Mouse (Mus musculus) urinary bladder, postnatal 10 days (tissue): ENCODE data around the gene Zfp937.
"Not testable (repeated sequence)": the region's sequence is repeated elsewhere in the genome, so short reads cannot be mapped to it uniquely, and the experiment has no call there.

Source experiments
- DNase-seq: peaks from one replicate; pipeline ENCODE4 v3.0.0; 2022; ENCODE audit warnings: low spot score

Zfp937 gene

DNA sequence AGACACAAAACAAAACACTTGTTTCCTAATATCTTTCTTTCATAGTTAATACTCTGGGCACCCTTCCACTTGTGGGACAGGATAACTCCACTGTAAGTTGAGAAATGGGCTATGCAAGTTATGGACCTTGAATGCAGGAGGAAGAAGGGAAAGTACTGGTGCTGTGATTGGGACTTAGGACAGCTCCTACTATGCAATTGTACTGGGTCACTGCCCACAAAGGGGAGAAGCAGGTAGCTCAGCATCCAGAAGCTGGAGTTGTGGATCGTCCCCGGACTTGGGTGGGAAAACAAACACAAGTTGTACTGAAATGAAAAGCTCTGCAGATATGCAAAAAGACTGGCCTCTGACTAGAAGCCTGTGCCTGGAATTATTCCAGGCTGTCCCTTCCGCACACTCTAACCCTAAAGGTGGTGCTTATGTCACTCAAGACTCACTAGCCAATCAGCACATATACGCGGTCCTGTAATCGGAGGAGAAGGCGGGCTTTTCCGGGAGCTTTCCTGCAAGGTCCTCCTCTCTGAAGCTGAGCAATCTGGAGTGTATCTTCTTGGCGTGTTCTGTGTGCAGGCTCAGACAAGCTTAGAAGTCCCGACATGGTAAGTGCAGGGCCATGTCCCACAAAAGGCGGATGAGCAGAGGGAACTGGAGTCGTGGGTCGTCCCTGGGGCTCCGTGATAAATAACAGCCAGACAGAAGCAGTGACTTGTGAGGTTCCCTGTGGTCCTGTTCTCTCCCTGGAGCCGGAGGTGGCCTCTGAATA is at the start of gene Zfp937:
Zfp937 (plus strand) TSS at position 474 of the 763 bp plus-strand sequence.
- DNase-seq, result peak; percentile 33

DNA sequence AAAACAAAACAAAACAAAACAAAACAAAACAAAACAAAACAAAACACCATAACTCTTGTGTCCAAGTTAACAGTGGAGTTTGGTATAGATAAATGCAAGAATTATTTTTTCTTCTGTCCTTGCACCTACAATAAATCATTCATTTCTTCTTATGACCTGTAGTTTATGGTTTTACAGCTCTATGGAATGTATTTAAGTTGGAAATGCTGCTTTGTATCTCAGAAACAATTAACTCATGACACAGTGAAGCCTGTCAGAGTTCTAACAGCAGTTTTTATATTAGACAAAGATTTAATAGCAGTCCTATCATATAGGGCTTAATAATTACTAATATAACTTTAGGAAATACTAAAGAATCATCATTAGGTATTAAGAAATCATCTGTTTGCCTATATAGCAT is 44.0 kb upstream of the Zfp937 start:
- DNase-seq, result no peak

DNA sequence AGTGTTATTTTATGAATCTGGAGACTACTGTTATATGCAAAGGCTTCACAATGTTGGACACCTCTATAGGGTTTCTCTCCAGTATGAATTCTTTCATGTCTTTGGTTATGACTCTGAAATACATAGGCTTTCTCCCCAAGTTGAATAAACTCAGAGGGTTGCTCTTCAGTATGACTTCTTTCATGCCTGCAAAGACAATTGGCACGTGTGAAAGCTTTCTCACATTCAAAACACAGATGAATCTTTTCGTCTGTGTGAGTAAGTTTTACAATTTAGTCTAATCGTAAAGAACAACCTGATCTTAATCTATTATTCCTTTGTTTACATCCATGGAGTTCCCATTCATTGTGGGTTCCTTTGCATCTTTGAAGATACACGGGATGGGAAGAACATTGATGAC is 38.3 kb upstream of the Zfp937 start, which contains the start of gene Gm10770:
Gm10770 (minus strand) TSS at position 101 of the 400 bp plus-strand sequence.
- not testable (repeated sequence) for DNase-seq

DNA sequence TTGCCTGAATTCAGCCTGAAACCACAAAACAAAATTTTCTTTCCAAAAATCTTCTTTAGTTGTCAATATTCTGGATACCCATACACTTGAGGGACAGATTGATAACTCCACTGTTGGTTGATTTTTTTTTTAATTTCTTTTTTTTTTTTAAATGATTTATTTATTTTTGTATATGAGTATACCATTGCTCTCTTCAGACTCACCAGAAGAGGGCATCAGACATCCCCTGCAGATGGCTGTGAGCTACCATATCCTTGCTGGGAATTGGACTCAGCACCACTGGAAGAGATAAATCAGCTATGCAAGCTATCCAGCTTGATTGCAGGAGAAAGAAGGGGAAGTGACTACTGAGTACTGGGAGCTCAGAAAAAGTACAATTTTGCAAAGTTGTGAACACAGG is 36.8 kb upstream of the Zfp937 start:
- not testable (repeated sequence) for DNase-seq

DNA sequence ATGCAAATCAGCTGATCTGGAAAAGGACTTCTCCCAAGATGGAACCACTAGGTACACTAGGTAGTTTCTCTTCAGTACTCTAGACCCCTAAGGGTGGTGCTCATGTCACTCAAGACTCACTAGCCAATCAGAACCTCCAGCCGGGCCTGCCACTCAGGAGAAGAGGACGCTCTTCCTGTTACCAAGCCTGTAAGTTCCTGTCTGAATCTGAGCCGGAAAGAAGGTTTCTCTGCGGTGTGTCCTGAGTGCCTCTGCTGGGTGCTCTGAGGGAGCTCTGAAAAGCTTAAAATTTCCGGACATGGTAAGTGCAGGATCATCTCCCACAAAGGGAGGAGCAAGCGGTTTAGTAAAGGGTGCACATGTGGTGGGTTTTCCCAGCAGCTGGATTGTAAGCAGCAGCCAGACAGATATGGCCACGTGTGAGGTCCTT is 36.3 kb upstream of the Zfp937 start, which contains the start of gene Gm14139:
Gm14139 (plus strand) TSS at position 186 of the 430 bp plus-strand sequence.
- DNase-seq, result not testable (repeated sequence)

DNA sequence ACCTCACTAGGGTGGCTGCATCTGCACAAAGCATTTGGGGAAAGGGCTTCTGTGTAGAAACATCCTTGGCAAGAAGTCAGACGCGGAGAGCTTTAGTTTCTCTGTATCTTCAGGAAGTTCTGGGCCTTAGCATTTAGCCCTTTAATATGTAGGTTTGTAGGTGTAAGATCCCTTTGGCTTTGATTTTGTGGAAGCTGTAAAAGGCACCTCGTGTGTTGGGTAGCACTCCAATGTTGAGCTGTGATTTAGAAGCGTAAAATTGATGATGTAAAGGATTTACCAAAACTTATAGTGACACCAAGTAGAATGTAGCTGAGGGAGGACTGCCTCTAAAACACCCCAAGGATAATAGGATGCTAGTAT is 471 bp downstream of the Zfp937 start:
- not testable (repeated sequence) for DNase-seq

DNA sequence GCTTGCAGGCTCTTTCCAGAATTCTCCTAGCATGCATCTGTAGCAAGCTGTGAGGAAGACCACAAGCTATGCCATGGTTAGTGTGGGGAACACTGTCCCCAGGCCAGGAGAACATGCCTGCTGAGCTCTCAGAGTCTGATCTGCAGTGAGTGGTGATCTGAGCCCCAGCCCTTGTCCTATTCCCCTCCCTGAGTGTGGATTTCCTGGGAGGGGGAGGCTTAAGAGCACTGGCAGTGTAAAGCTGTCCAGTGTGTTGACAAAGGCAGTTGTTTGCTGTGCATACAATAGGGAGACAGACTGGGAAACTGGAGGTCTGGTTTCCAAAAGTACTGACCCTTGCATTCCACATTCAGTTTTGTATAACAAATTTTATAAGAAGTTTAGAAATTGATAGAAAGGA is 5.4 kb downstream of the Zfp937 start:
- not testable (repeated sequence) for DNase-seq

DNA sequence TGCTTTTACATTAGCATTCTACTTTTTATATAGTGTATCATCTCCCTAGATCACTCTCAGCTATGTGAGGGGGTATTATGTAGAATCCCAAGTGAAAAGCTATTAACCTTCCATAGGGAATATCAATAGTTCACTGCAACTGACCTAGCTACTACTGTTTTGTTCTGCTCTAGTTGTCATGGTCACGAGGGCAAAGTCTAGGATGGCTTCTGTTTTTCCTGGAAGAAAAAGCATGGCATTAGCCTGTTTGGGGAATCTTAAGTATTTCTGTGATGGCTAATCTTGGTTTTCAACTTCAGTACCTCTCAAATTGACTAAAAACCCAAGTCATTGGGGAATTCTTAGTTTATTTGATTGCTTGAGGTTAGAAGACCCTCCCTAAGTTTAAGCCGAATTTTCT is 25.3 kb downstream of the Zfp937 start:
- no peak for DNase-seq

DNA sequence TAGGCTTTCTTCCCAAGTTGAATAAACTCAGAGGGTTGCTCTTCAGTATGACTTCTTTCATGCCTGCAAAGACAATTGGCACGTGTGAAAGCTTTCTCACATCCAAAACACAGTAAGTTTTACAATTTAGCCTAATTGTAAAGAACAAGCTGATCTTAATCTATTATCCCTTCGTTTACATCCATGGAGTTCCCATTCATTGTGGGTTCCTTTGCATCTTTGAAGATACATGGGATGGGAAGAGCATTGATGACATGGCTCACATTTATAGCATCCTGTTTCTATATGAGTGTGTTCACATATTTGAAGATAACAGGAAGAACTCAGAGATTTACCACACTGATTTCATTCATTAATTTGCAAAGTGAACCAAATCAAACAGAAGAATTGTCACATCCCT is 37.6 kb downstream of the Zfp937 start, which contains the start of gene Gm21994:
Gm21994 (minus strand) TSS at position 101 of the 400 bp plus-strand sequence.
- DNase-seq, result not testable (repeated sequence)

DNA sequence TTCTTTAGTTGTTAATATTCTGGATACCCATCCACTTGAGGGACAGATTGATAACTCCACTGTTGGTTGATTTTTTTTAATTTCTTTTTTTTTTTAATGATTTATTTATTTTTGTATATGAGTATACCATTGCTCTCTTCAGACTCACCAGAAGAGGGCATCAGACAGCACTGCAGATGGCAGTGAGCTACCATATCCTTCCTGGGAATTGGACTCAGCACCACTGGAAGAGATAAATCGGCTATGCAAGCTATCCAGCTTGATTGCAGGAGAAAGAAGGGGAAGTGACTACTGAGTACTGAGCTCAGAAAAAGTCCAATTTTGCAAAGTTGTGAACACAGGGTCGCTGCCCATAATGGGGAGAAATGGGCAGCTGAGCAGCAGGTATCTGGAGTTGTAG is 39.0 kb downstream of the Zfp937 start:
- not testable (repeated sequence) for DNase-seq

DNA sequence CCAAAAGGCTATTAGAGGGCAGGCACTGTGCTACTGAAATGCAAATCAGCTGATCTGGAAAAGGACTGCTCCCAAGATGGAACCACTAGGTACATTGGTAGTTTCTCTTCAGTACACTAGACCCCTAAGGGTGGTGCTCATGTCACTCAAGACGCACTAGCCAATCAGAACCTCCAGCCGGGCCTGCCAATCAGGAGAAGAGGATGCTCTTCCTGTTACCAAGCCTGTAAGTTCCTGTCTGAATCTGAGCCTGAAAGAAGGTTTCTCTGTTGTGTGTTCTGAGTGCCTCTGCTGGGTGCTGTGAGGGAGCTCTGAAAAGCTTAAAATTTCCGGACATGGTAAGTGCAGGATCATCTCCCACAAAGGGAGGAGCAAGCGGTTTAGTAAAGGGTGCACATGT is 39.4 kb downstream of the Zfp937 start, which contains the start of gene Gm14124:
Gm14124 (plus strand) TSS at position 227 of the 400 bp plus-strand sequence.
- not testable (repeated sequence) for DNase-seq
